Mouse (Mus musculus): ENCODE data around the gene Cish. TPM values are rescaled to one million over a fixed set of nuclear protein-coding genes. Genes with fewer than 3 reads are reported as not detected.
A peak's percentile ranks its signal among the peaks of the same experiment; 100 is the strongest.

Cish gene
- polyA plus RNA-seq, 1 experiment from 2014 or later, result 16.5 TPM

GRCm38 (mm10) chr9:107298059-107298780, 2.4 kb downstream of the Cish start:
- H3K9ac ChIP-seq (ENCODE audit: low read length), result peak overlapping the region; percentile 85
- no peaks in the 10 kb centered on the region for H3K27me3 ChIP-seq (ENCODE audit: control insufficient read depth, insufficient read depth, low read length)
- peak overlapping the region; percentile 77 for H3K4me2 ChIP-seq (ENCODE audit: low read depth, low read length)
- no peak for ATAC-seq (ENCODE audit: insufficient read depth, low FRiP score)
- H3K4me1 ChIP-seq (ENCODE audit: control insufficient read depth, insufficient read depth, low read length), result peaks cover 22% of the 10 kb centered on the region; the same call in 1 of the 2 replicates
- WGBS, result 60% methylated on average over 8 of the region's 8 CpGs
- H3K36me3 ChIP-seq (ENCODE audit: control insufficient read depth, insufficient read depth, low read length), result peaks cover 10% of the 10 kb centered on the region; the same call in 1 of the 2 replicates
- no peaks in the 10 kb centered on the region for H3K9me3 ChIP-seq (replicated peaks; ENCODE audit: control insufficient read depth, low read length)
- H3K27ac ChIP-seq (ENCODE audit: low read length), result peak overlapping the region; percentile 86
- peak overlapping the region; percentile 64 for H3K4me3 ChIP-seq (replicated peaks; ENCODE audit: low read length)

- Histone ChIP-seq H3K4me2 (ENCODE audit: low read depth, low read length) (peak overlapping the region; percentile 77), H3K4me3 (replicated peaks; ENCODE audit: low read length) (peak overlapping the region; percentile 64), H3K27me3 (ENCODE audit: control insufficient read depth, insufficient read depth, low read length) (no peaks in the 10 kb centered on the region), H3K4me1 (ENCODE audit: control insufficient read depth, insufficient read depth, low read length) (peaks cover 22% of the 10 kb centered on the region; the same call in 1 of the 2 replicates), H3K9me3 (replicated peaks; ENCODE audit: control insufficient read depth, low read length) (no peaks in the 10 kb centered on the region), H3K9ac (ENCODE audit: low read length) (peak overlapping the region; percentile 49; the same call in 1 of the 2 replicates), H3K27ac (ENCODE audit: low read length) (peak overlapping the region; percentile 75), H3K36me3 (ENCODE audit: control insufficient read depth, insufficient read depth, low read length) (peaks cover 10% of the 10 kb centered on the region; the same call in 1 of the 2 replicates)
- no peak for ATAC-seq (ENCODE audit: insufficient read depth, low FRiP score)
- WGBS, result 65% methylated on average over 6 of the region's 6 CpGs
Measured at GRCm38 (mm10) chr9:107298876-107299275, 3.0 kb downstream of the Cish start.

DNA sequence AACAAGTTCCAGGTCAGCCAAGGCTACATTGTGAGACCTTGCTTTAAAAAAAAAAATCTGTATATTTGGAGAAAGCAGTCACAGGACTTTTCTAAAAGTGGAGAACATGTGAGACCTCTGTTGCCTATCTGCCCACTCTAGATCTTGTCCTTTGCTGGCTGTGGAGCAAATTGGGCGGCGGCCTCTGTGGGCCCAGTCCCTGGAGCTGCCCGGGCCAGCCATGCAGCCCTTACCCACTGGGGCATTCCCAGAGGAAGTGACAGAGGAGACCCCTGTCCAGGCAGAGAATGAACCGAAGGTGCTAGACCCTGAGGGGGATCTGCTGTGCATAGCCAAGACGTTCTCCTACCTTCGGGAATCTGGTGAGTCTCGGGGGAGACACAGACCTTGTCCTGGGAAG, 4.0 kb downstream of the Cish start:
- WGBS, result 83% methylated on average over 7 of the region's 7 CpGs
- Histone ChIP-seq H3K4me1 (ENCODE audit: control insufficient read depth, insufficient read depth, low read length) (peaks cover 27% of the 10 kb centered on the region), H3K27ac (ENCODE audit: low read length) (peak overlapping the region; percentile 75; the same call in 1 of the 2 replicates), H3K4me2 (ENCODE audit: low read depth, low read length) (peak overlapping the region; percentile 77), H3K36me3 (ENCODE audit: control insufficient read depth, insufficient read depth, low read length) (peaks cover 10% of the 10 kb centered on the region; the same call in 1 of the 2 replicates), H3K27me3 (ENCODE audit: control insufficient read depth, insufficient read depth, low read length) (no peaks in the 10 kb centered on the region), H3K9ac (ENCODE audit: low read length) (0 out of 2 replicates have a peak overlapping the region, but pooled peaks have one; percentile 20), H3K9me3 (replicated peaks; ENCODE audit: control insufficient read depth, low read length) (no peaks in the 10 kb centered on the region), H3K4me3 (replicated peaks; ENCODE audit: low read length) (no peak overlapping the region)
- no peak for ATAC-seq (ENCODE audit: insufficient read depth, low FRiP score)

- H3K36me3 ChIP-seq (ENCODE audit: control insufficient read depth, insufficient read depth, low read length), result peaks cover 10% of the 10 kb centered on the region; the same call in 1 of the 2 replicates
- H3K4me3 ChIP-seq (replicated peaks; ENCODE audit: low read length), result no peak overlapping the region
- H3K4me2 ChIP-seq (ENCODE audit: low read depth, low read length), result no peak overlapping the region
- no peak overlapping the region for H3K27ac ChIP-seq (ENCODE audit: low read length)
- no peak overlapping the region for H3K9ac ChIP-seq (ENCODE audit: low read length)
- no peaks in the 10 kb centered on the region for H3K27me3 ChIP-seq (ENCODE audit: control insufficient read depth, insufficient read depth, low read length)
- WGBS, result 90% methylated on average over 30 of the region's 30 CpGs
- H3K9me3 ChIP-seq (replicated peaks; ENCODE audit: control insufficient read depth, low read length), result no peaks in the 10 kb centered on the region
- H3K4me1 ChIP-seq (ENCODE audit: control insufficient read depth, insufficient read depth, low read length), result peaks cover 30% of the 10 kb centered on the region
- no peak for ATAC-seq (ENCODE audit: insufficient read depth, low FRiP score)
Measured at GRCm38 (mm10) chr9:107300224-107300973, 4.6 kb downstream of the Cish start.

DNA sequence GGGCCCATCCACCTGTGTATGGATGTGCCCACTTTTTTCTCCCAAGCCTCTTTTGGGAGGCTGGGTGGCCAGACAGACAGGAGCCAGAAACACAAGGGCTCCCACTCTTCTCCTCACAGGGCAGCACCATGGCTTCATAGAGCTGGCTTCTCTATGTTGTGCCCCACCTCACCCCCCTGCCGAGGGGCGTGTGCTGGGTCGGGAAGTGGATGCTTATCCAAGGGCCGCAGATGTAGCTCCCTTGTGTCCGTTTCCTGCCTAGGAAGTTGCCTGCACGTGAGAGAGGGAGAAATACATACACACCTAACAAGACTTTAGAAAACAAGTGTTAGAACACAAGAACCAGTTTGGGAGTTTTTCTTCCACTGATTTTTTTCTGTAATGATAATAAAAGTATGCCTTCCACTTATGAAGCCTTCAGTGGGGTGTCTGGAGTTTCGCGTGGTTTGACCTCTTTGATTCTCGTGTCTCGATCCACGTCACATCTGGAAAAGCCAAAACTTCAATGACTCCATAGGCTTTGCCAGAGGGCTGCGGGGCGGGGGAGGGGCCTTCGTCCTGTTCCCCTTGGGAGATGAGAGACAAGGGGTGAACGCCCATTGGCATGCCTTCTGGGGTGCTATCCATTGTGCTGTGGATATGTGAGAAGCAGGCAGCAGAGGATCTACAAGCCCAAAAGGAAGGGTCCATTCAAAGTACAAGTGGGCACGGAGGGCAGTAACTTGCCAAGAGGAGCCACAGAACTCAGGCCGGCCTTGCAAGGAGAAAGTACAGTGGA, 5.9 kb downstream of the Cish start:
- 84% methylated on average over 17 of the region's 17 CpGs for WGBS
- H3K27ac ChIP-seq (ENCODE audit: low read length), result no peak overlapping the region
- no peaks in the 10 kb centered on the region for H3K27me3 ChIP-seq (ENCODE audit: control insufficient read depth, insufficient read depth, low read length)
- no peak overlapping the region for H3K4me2 ChIP-seq (ENCODE audit: low read depth, low read length)
- no peak overlapping the region for H3K9ac ChIP-seq (ENCODE audit: low read length)
- H3K4me1 ChIP-seq (ENCODE audit: control insufficient read depth, insufficient read depth, low read length), result peaks cover 36% of the 10 kb centered on the region
- ATAC-seq (ENCODE audit: insufficient read depth, low FRiP score), result no peak
- H3K4me3 ChIP-seq (replicated peaks; ENCODE audit: low read length), result no peak overlapping the region
- peaks cover 10% of the 10 kb centered on the region; the same call in 1 of the 2 replicates for H3K36me3 ChIP-seq (ENCODE audit: control insufficient read depth, insufficient read depth, low read length)
- no peaks in the 10 kb centered on the region for H3K9me3 ChIP-seq (replicated peaks; ENCODE audit: control insufficient read depth, low read length)

DNA sequence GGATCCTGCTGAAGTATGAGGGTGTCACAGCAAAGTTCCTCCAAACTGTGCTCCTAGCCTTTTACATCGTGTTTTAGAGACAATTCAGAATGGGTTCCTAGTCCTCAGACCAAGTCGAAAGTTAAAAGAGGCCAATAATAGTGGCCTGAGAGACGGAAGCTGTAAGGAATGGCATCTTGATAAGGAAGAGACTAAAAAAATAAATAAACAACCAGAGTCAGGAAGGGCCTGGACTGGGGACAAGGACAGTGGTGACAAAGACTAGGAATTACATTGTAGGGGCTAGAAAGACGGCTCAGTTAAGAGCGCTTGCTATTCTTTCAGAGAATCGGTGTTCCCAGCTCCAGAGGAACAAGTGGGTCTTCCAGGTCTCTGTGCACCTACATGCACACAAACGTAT, 6.8 kb downstream of the Cish start:
- Histone ChIP-seq H3K36me3 (ENCODE audit: control insufficient read depth, insufficient read depth, low read length) (peaks cover 10% of the 10 kb centered on the region; the same call in 1 of the 2 replicates), H3K4me3 (replicated peaks; ENCODE audit: low read length) (no peak overlapping the region), H3K27ac (ENCODE audit: low read length) (no peak overlapping the region), H3K9me3 (replicated peaks; ENCODE audit: control insufficient read depth, low read length) (no peaks in the 10 kb centered on the region), H3K27me3 (ENCODE audit: control insufficient read depth, insufficient read depth, low read length) (no peaks in the 10 kb centered on the region), H3K9ac (ENCODE audit: low read length) (no peak overlapping the region), H3K4me1 (ENCODE audit: control insufficient read depth, insufficient read depth, low read length) (peaks cover 41% of the 10 kb centered on the region), H3K4me2 (ENCODE audit: low read depth, low read length) (no peak overlapping the region)
- 66% methylated on average over 7 of the region's 7 CpGs for WGBS
- no peak for ATAC-seq (ENCODE audit: insufficient read depth, low FRiP score)

GRCm38 (mm10) chr9:107303121-107303820, 7.4 kb downstream of the Cish start:
- ATAC-seq (ENCODE audit: insufficient read depth, low FRiP score), result no peak
- no peaks in the 10 kb centered on the region for H3K27me3 ChIP-seq (ENCODE audit: control insufficient read depth, insufficient read depth, low read length)
- no peak overlapping the region for H3K4me2 ChIP-seq (ENCODE audit: low read depth, low read length)
- H3K9me3 ChIP-seq (replicated peaks; ENCODE audit: control insufficient read depth, low read length), result no peaks in the 10 kb centered on the region
- H3K4me1 ChIP-seq (ENCODE audit: control insufficient read depth, insufficient read depth, low read length), result peaks cover 43% of the 10 kb centered on the region
- 65% methylated on average over 9 of the region's 9 CpGs for WGBS
- H3K27ac ChIP-seq (ENCODE audit: low read length), result no peak overlapping the region
- no peak overlapping the region for H3K4me3 ChIP-seq (replicated peaks; ENCODE audit: low read length)
- peaks cover 10% of the 10 kb centered on the region; the same call in 1 of the 2 replicates for H3K36me3 ChIP-seq (ENCODE audit: control insufficient read depth, insufficient read depth, low read length)
- no peak overlapping the region for H3K9ac ChIP-seq (ENCODE audit: low read length)

GRCm38 (mm10) chr9:107303900-107304299, 8.1 kb downstream of the Cish start:
- Histone ChIP-seq H3K27ac (ENCODE audit: low read length) (no peak overlapping the region), H3K27me3 (ENCODE audit: control insufficient read depth, insufficient read depth, low read length) (no peaks in the 10 kb centered on the region), H3K9me3 (replicated peaks; ENCODE audit: control insufficient read depth, low read length) (no peaks in the 10 kb centered on the region), H3K4me1 (ENCODE audit: control insufficient read depth, insufficient read depth, low read length) (peaks cover 42% of the 10 kb centered on the region), H3K4me2 (ENCODE audit: low read depth, low read length) (no peak overlapping the region), H3K36me3 (ENCODE audit: control insufficient read depth, insufficient read depth, low read length) (peaks cover 10% of the 10 kb centered on the region; the same call in 1 of the 2 replicates), H3K9ac (ENCODE audit: low read length) (no peak overlapping the region), H3K4me3 (replicated peaks; ENCODE audit: low read length) (no peak overlapping the region)
- no peak for ATAC-seq (ENCODE audit: insufficient read depth, low FRiP score)
- 79% methylated on average over 5 of the region's 5 CpGs for WGBS
